Mouse (Mus musculus) forebrain, embryonic 14.5 days (tissue): ENCODE measurements at regions not wholly inside any gene's neighbourhood (a gene's known extent, or its start where the extent isn't known, plus 50 kb on each side); places are given as distances from the start of the nearest gene placed in this dataset.

Experiments used
- ATAC-seq: fragments of 200-750 bp; cut with Nextera tagmentation; 2 replicates; pipeline ENCODE4 v1.8.0; 2017; ENCODE audit warnings: mild to moderate bottlenecking, moderate library complexity
- DNase-seq: peaks from one replicate; pipeline ENCODE4 v3.0.0-alpha.2; 2015; ENCODE audit warnings: low spot score
- H3K27ac ChIP-seq: fragments of 300-500 bp; sonication (generic); 2 replicates; pipeline ENCODE4 v1.5.1; 2014; ENCODE audit warnings: low read depth, mild to moderate bottlenecking, control low read depth, low read length, moderate library complexity
- H3K27me3 ChIP-seq: fragments of 300-500 bp; sonication (generic); replicated peaks from 2 replicates; pipeline ENCODE4 v1.6.1; 2014; ENCODE audit warnings: low read length, control low read depth, mixed read lengths; ENCODE audit not compliant: control insufficient read depth, insufficient read depth
- H3K36me3 ChIP-seq: fragments of 300-500 bp; sonication (generic); 2 replicates; pipeline ENCODE4 v1.6.1; 2014; ENCODE audit warnings: low read length, control low read depth; ENCODE audit not compliant: control insufficient read depth, insufficient read depth
- H3K4me1 ChIP-seq: fragments of 300-500 bp; sonication (generic); 2 replicates; pipeline ENCODE4 v1.6.1; 2014; ENCODE audit warnings: antibody characterized with exemption, low read length, control low read depth; ENCODE audit not compliant: control insufficient read depth, insufficient read depth
- H3K4me2 ChIP-seq: fragments of 300-500 bp; sonication (generic); 2 replicates; pipeline ENCODE4 v1.6.1; 2014; ENCODE audit warnings: mild to moderate bottlenecking, control low read depth, low read length
- H3K4me3 ChIP-seq: fragments of 300-500 bp; sonication (generic); 2 replicates; pipeline ENCODE4 v1.5.1; 2014; ENCODE audit warnings: low read depth, low read length, control low read depth
- H3K9ac ChIP-seq: fragments of 300-500 bp; sonication (generic); 2 replicates; pipeline ENCODE4 v1.6.1; 2014; ENCODE audit warnings: mild to moderate bottlenecking, low read length, control low read depth, moderate library complexity
- H3K9me3 ChIP-seq: fragments of 300-500 bp; sonication (generic); replicated peaks from 2 replicates; pipeline ENCODE4 v1.6.1; 2016; ENCODE audit warnings: low read length, control low read depth, mixed read lengths; ENCODE audit not compliant: control insufficient read depth
- WGBS: fragments of 180-500 bp; shearing (Covaris S2); extraction: QIAGEN DNeasy Blood & Tissue Kit; methylation state at CpG from one replicate; pipeline ENCODE4 v1.1.7; 2014; 5-methylcytosine and 5-hydroxymethylcytosine counted together

DNA sequence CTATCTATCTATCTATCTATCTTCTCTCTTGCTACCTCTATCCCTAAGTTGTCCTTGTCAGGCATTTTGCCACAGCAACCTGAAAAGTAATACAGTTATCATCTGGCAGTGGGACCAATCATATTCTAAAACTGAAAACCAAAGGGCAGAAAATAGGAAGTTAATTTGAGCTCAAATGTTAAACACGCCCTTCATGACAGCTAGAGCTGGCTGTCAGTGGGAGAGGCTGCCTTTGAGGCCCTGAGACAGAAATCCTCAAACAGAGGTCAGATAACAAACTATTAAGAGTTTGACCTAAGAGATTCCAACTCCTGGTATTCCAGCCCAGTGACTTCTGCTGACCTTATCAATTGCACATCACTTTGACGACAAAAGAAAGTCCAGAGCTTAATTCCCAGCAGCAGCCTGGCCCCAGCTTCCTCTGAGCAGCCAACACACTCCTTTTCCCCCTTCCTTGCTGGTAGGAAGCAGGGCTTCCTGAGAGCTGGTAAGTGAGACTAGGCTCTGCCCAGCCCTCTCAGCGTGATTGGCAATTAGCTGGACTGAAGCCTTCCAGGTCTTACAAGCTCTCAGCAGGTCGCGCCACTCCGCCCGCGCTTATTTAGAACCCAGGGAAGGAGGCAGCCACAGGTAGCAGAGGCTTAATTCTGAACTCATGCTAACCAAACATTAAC, 250.0 kb downstream of the Sec61b start:
- H3K36me3 ChIP-seq, result no peaks in the 10 kb centered on the region
- H3K9ac ChIP-seq, result no peak overlapping the region
- no peaks in the 10 kb centered on the region for H3K27me3 ChIP-seq
- peaks cover 8% of the 10 kb centered on the region for H3K4me1 ChIP-seq
- H3K27ac ChIP-seq, result no peak overlapping the region
- peak; percentile 55; the same call in 1 of the 2 replicates for ATAC-seq
- WGBS, result 8% methylated on average over 8 of the region's 8 CpGs
- H3K4me3 ChIP-seq, result no peak overlapping the region
- DNase-seq, result peak; percentile 64
- H3K4me2 ChIP-seq, result no peak overlapping the region
- no peaks in the 10 kb centered on the region; the same call in 1 of the 2 replicates for H3K9me3 ChIP-seq

DNA sequence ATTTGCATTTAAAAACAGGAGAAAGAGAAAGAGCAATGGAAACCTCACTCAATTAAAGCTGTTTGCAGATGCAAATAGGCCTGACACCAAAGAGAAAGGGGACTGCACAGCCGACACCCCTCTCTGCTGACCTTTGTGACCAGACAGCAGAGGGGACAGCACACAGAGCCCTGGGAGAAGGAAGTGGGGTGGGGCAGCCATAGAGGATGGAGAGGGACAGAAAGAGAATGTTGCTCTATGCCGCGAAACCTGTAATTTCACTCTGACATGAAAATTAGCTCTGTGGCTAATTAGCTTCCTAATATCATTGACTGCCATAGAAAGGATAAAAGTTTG, 250.5 kb downstream of the Sec61b start:
- no peaks in the 10 kb centered on the region for H3K36me3 ChIP-seq
- peak; percentile 40; the same call in 1 of the 2 replicates for ATAC-seq
- H3K9ac ChIP-seq, result no peak overlapping the region
- peaks cover 8% of the 10 kb centered on the region for H3K4me1 ChIP-seq
- H3K9me3 ChIP-seq, result no peaks in the 10 kb centered on the region; the same call in 1 of the 2 replicates
- H3K27me3 ChIP-seq, result no peaks in the 10 kb centered on the region
- no peak overlapping the region for H3K4me3 ChIP-seq
- H3K4me2 ChIP-seq, result no peak overlapping the region
- WGBS, result 5% methylated on average over 3 of the region's 3 CpGs
- H3K27ac ChIP-seq, result no peak overlapping the region
- DNase-seq, result no peak

DNA sequence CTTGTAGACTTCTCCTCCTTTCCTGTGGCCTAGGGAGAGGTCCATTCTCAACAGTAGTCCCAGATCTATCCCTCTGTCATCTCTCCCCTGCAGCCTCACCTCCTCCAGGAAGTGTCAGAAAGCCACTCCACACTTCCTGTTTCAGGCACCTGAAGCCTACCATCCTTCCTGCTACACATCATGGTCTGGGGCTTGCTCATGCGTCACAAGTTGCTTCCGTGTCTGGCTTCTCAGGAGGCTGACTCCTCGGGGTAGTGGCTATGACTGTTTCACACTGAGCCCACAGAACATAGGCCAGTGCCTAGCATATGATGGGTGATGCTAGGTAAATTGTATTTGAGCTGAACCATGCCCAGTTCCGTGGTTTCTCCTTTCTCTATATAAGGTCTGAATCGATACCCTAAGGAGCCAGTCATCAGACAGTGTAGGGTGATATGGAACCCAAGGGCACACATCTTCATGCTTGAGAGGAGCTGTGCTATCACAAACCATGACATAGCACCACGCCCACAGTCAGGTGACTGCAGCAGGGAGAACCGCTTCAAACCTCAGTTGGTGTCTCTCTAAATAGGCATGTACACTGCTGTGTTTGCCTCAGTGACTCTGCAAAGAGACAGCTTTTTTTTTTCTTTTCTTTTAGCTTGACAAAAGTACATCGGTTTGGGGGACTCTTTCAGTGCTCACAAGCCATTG, 272.2 kb downstream of the Sec61b start:
- Histone ChIP-seq H3K4me1 (no peaks in the 10 kb centered on the region), H3K36me3 (no peaks in the 10 kb centered on the region), H3K4me2 (no peak overlapping the region), H3K9ac (no peak overlapping the region), H3K9me3 (no peaks in the 10 kb centered on the region), H3K27me3 (no peaks in the 10 kb centered on the region), H3K27ac (no peak overlapping the region), H3K4me3 (no peak overlapping the region)
- DNase-seq, result no peak
- no peak for ATAC-seq
- 84% methylated on average over 8 of the region's 8 CpGs for WGBS

DNA sequence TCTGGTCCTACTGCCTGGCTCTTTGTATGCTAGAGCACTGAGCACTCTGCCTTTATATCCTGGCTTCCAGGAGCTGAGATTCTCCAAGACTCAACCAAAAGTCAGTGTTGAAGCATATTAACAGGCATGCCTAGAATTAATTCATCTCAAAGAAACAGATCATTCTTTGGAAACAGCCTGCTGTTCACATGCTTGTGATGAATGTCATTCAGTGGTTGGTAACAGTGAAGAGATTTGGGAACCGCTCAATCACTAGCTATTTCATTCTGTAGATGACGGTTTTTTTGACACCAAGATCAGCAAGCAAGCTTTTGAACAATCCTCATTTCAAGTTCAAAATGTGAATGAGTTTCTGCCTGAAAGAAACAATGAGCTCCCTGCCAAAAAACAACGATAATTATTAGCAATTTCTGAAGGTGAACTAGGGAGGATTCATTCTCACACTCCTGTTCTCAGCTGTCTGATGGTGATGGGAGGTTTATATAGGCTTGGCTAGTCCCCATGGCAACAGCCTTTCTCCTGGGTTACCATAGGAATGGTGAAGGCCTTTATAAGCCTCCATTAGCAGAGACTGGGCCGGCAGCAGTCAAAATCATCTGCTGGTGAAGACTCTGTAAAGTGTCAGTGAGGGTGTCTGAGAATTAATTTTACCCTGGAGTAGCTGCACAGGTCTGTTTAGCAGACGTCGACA, 272.6 kb upstream of the Nr4a3 start:
- Histone ChIP-seq H3K4me1 (peaks cover 4% of the 10 kb centered on the region; the same call in 1 of the 2 replicates), H3K27me3 (no peaks in the 10 kb centered on the region), H3K4me3 (no peak overlapping the region), H3K9me3 (no peaks in the 10 kb centered on the region), H3K9ac (no peak overlapping the region), H3K4me2 (no peak overlapping the region), H3K36me3 (no peaks in the 10 kb centered on the region), H3K27ac (peak overlapping the region; percentile 1; the same call in 1 of the 2 replicates)
- peak; percentile 72 for DNase-seq
- 46% methylated on average over 6 of the region's 6 CpGs for WGBS
- peak; percentile 77; the same call in 1 of the 2 replicates for ATAC-seq

DNA sequence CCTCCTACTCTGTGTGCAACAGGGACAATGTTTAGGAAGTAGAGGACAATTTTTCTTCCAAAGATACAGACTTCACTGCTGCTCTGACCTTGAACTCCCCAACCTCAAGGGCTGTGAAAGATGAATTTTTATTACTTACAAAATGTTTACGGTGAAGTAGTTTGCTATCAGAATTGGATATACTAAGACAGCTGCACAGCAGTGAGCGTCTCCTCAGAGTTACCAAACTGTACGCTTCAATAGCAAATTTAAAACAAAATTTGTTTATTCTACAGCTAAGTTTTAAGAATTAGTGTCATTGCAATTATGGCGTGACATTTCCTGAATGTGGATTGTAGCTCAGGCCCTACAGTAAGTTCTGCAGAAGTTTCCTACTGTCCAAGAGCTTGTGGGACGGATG, 270.3 kb upstream of the Nr4a3 start:
- H3K9me3 ChIP-seq, result no peaks in the 10 kb centered on the region
- H3K4me1 ChIP-seq, result peaks cover 4% of the 10 kb centered on the region; the same call in 1 of the 2 replicates
- no peak overlapping the region for H3K4me2 ChIP-seq
- no peaks in the 10 kb centered on the region for H3K36me3 ChIP-seq
- H3K4me3 ChIP-seq, result no peak overlapping the region
- no peak for ATAC-seq
- no peak overlapping the region for H3K27ac ChIP-seq
- WGBS, result 94% methylated on average over 5 of the region's 5 CpGs
- DNase-seq, result no peak
- H3K9ac ChIP-seq, result no peak overlapping the region
- no peaks in the 10 kb centered on the region for H3K27me3 ChIP-seq

DNA sequence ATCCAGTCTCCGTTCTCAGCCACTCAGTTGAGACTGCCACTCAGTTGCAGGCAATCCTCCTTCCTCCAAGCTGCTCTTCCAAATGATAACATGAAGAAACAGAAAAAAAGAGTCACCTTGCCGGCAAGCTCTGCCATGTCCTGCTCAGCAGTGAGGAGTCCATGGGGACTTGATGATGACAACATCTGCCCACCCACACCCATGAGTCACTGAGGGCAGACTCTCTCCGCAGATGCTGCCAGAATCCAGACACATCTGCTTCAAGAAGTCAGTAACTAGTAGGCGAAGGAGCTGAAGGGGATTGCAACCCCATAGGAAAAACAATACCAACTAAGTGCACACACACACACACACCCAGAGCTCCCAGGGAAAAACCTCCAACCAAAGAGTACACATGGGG, 263.9 kb upstream of the Nr4a3 start:
- DNase-seq (no peak), ATAC-seq (no peak)
- Histone ChIP-seq H3K4me3 (no peak overlapping the region), H3K27me3 (no peaks in the 10 kb centered on the region), H3K4me2 (no peak overlapping the region), H3K9ac (no peak overlapping the region), H3K4me1 (no peaks in the 10 kb centered on the region), H3K9me3 (no peaks in the 10 kb centered on the region), H3K27ac (no peak overlapping the region), H3K36me3 (no peaks in the 10 kb centered on the region)
- WGBS, result 90% methylated on average over 4 of the region's 4 CpGs

DNA sequence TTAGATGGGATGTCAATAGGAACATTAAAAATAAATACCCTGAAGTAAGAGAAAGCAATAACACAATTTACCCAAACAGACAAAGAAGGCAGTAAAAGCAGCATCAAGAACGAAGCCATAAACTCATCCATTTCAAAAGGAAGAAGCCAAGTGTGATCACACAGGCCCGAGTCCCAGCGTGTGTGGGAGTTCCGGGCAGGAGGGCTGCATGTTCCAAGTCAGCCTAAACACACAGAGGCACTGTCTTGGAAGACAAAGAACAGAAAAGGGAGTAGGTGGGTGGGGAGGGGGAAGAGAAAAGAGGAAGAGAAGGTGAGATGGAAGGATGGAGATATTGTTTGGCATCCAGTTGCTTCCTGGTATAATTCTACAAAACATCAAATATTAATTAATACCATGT, 248.0 kb upstream of the Nr4a3 start:
- no peaks in the 10 kb centered on the region for H3K27me3 ChIP-seq
- H3K36me3 ChIP-seq, result no peaks in the 10 kb centered on the region
- no peak overlapping the region for H3K4me3 ChIP-seq
- no peak for DNase-seq
- H3K9ac ChIP-seq, result no peak overlapping the region
- no peak overlapping the region for H3K4me2 ChIP-seq
- H3K4me1 ChIP-seq, result no peaks in the 10 kb centered on the region
- no peak for ATAC-seq
- no peaks in the 10 kb centered on the region for H3K9me3 ChIP-seq
- 79% methylated on average over 4 of the region's 4 CpGs for WGBS
- H3K27ac ChIP-seq, result no peak overlapping the region

DNA sequence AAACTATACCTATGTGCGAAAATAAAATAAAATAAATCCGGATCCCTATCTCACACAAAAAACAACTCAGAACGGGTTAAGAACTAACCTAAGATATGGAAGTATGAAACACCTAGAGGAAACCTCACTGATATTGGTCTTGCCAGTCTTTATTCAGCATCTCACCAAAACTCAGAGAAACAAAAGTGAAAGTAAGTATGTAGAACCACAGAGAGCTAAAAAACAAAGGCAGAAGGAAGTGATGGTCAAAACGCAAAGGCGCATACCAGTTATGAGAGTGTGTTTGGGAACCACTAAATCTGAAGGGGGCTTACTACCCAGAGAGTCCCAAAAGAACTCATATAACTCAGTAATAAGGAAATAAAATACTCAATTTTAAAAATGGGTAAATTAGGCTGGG, 245.8 kb upstream of the Nr4a3 start:
- no peaks in the 10 kb centered on the region for H3K27me3 ChIP-seq
- H3K4me1 ChIP-seq, result no peaks in the 10 kb centered on the region
- 97% methylated on average over 5 of the region's 5 CpGs for WGBS

DNA sequence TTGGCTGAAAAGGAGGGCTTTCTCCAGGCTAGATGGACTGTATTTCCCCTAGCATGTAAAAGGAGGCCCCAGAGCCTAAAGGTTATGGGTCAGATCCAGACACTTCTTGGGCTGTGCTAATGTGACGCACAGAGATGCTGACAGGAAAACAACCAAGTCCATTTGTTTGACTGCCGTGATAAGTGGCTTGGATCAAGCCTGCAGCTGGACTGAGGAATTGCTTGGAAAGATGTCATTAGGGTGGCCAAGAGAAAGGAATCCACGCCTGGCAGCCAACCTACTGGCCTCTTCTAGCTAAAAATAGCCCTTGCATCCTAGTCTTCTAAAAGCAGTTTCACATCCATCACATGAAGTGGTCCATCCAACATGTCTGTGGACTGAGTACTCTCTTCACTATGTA, 241.8 kb upstream of the Nr4a3 start:
- Histone ChIP-seq H3K27ac (no peak overlapping the region), H3K9me3 (no peaks in the 10 kb centered on the region), H3K27me3 (no peaks in the 10 kb centered on the region), H3K9ac (no peak overlapping the region), H3K4me3 (no peak overlapping the region), H3K4me2 (no peak overlapping the region), H3K36me3 (no peaks in the 10 kb centered on the region), H3K4me1 (no peaks in the 10 kb centered on the region)
- ATAC-seq (no peak), DNase-seq (no peak)
- 89% methylated on average over 3 of the region's 3 CpGs for WGBS

More for the DNA sequence above, 245.8 kb upstream of the Nr4a3 start:
- Histone ChIP-seq H3K4me3 (no peak overlapping the region), H3K27ac (no peak overlapping the region), H3K9me3 (no peaks in the 10 kb centered on the region), H3K4me2 (no peak overlapping the region), H3K9ac (no peak overlapping the region), H3K36me3 (no peaks in the 10 kb centered on the region)
- DNase-seq (no peak), ATAC-seq (no peak)
